Mouse (Mus musculus) gonadal fat pad, adult 2 months (tissue): ENCODE measurements around the gene Fcgrt. TPM values are rescaled to one million over a fixed set of nuclear protein-coding genes. Genes with fewer than 3 reads are reported as not detected.

Source experiments
- DNase-seq: peaks from one replicate; pipeline ENCODE4 v3.0.0-alpha.2; 2012; ENCODE audit warnings: low read depth
- polyA plus RNA-seq: library from polyadenylated mRNA; depleted of rRNA; stranded (reverse); fragments of >200 nt; gene quantifications from 2 replicates; pipeline ENCODE4 v1.2.3, GENCODE M21; 2012

Fcgrt gene
- polyA plus RNA-seq, 1 experiment: 158 TPM

GRCm38 (mm10) chr7:45083300-45083890 is 20.3 kb downstream of the Fcgrt start:
- DNase-seq: no peak

- DNase-seq: no peak
Observed at GRCm38 (mm10) chr7:45082401-45083299, 21.0 kb downstream of the Fcgrt start.

- DNase-seq: no peak
Observed at GRCm38 (mm10) chr7:45081016-45081415, 22.6 kb downstream of the Fcgrt start.

- DNase-seq: no peak
Observed at GRCm38 (mm10) chr7:45079856-45080255, 23.8 kb downstream of the Fcgrt start.

- no peak for DNase-seq
Observed at GRCm38 (mm10) chr7:45078513-45078912, 25.1 kb downstream of the Fcgrt start.

GRCm38 (mm10) chr7:45077829-45078228 is 25.8 kb downstream of the Fcgrt start:
- no peak for DNase-seq

GRCm38 (mm10) chr7:45077322-45077721 is 26.3 kb downstream of the Fcgrt start:
- no peak for DNase-seq

GRCm38 (mm10) chr7:45076501-45076900 is 27.1 kb downstream of the Fcgrt start:
- no peak for DNase-seq

- DNase-seq: no peak
Observed at GRCm38 (mm10) chr7:45075405-45075804, 28.2 kb downstream of the Fcgrt start.

GRCm38 (mm10) chr7:45073949-45074348 is 29.7 kb downstream of the Fcgrt start:
- DNase-seq: no peak

- DNase-seq: no peak
Observed at GRCm38 (mm10) chr7:45073171-45073707, 30.4 kb downstream of the Fcgrt start.

GRCm38 (mm10) chr7:45072230-45072629 is 31.4 kb downstream of the Fcgrt start:
- no peak for DNase-seq

- DNase-seq: no peak
Observed at GRCm38 (mm10) chr7:45069671-45070070, 34.0 kb downstream of the Fcgrt start.

GRCm38 (mm10) chr7:45068000-45068318 is 35.7 kb downstream of the Fcgrt start:
- DNase-seq: no peak

- DNase-seq: no peak
Observed at GRCm38 (mm10) chr7:45067190-45067999, 36.3 kb downstream of the Fcgrt start.

GRCm38 (mm10) chr7:45062239-45062835 is 41.3 kb downstream of the Fcgrt start, which contains the start of the genes Nosip and Prrg2:
Gene Nosip, plus strand, starts transcription at chr7:45062429.
Gene Prrg2, minus strand, starts transcription at chr7:45062677.
- DNase-seq: peak; percentile 92

GRCm38 (mm10) chr7:45061532-45062075 is 42.0 kb downstream of the Fcgrt start:
- DNase-seq: no peak

- no peak for DNase-seq
Observed at GRCm38 (mm10) chr7:45060632-45061122, 43.0 kb downstream of the Fcgrt start.

GRCm38 (mm10) chr7:45058607-45059571 is 44.8 kb downstream of the Fcgrt start:
- no peak for DNase-seq

GRCm38 (mm10) chr7:45056972-45057348 is 46.7 kb downstream of the Fcgrt start:
- DNase-seq: no peak
